In the genomic region with DNA sequence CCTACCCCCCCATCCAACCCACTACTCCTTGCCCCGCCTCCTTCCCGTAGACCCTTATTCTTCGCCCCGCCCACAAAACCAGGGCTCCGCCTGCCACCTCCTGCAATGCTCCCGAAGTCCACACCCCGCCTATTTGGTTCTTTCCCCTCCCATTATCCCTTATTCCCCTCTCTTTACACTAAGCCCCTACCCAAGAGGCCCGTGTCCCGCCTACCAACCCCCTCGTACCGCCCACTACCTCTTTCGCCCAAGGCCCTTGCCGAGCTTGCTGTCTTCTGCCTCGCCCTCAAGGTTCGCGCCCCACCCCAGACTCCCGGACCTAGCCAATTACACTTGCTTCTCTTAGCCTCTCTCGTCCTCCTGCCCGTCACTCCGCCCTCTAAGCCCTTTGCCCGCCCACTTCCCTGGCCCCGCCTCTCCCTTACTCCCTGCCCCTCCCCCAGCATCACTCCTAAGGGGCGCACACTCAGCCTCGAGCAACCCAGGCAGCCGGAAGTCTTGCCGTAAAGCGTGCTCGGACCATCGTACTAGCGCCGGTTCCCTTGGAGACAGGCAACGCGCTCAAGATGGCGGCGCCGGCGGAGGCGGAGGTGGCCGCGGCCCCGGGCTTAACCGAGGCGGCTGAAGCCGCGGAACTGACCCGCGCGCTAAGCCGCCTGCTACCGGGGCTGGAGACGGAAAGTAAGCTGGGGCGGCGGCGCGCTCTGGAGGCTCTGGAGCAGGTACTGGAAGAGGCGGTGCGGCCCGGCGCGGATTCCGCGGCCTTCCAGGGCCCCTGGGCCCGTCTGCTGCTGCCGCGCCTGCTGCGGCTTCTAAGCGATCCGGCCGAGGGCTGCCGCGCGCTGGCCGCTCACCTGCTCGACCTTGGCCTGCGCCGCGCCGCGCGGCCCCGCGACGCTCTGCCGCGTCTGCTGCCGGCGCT, we compare ENCODE assay signal across 1 mouse cellular context.
TF ChIP-seq lines count a peak whose summit lies in the region.

Gene Prkar1b, minus strand, starts transcription at position 321 of the 922 bp plus-strand sequence.
Gene Dnaaf5, plus strand, starts transcription at position 543 of the 922 bp plus-strand sequence.

TF ChIP-seq in CH12.LX, 34 proteins besides CTCF, POLR2A, EP300 and RAD21 (continued from another document):
- TF ChIP-seq NELFE (IDR thresholded peaks at IDR 0.05; ENCODE audit: low read depth, low read length) (no peak), MAZ (IDR thresholded peaks at IDR 0.05; ENCODE audit: low read depth, low read length) (peak; percentile 52), ZKSCAN1 (IDR thresholded peaks at IDR 0.05; ENCODE audit: borderline replicate concordance, low read depth, low read length) (no peak), CHD2 (IDR thresholded peaks at IDR 0.05; ENCODE audit: low read length) (peak; percentile 81; the same call in 1 of the 2 replicates), MEF2A (IDR thresholded peaks at IDR 0.05; ENCODE audit: borderline replicate concordance, low read depth, low read length) (no peak), TBP (conservative IDR thresholded peaks at IDR 0.05; ENCODE audit: low read depth, low read length) (no peak), IRF4 (IDR thresholded peaks at IDR 0.05; ENCODE audit: low read depth, low read length) (peak; percentile 14; the same call in 1 of the 2 replicates), ZC3H11A (IDR thresholded peaks at IDR 0.05; ENCODE audit: low read depth, low read length) (no peak), SMC3 (IDR thresholded peaks at IDR 0.05; ENCODE audit: low read depth, low read length) (no peak), NRF1 (IDR thresholded peaks at IDR 0.05; ENCODE audit: low read depth, low read length) (peak; percentile 77), MAFK (IDR thresholded peaks at IDR 0.05; ENCODE audit: insufficient replicate concordance, low read length) (no peak), KAT2A (IDR thresholded peaks at IDR 0.05; ENCODE audit: insufficient replicate concordance, low read length) (peak; percentile 81; the same call in 1 of the 2 replicates), UBTF (IDR thresholded peaks at IDR 0.05; ENCODE audit: low read depth, low read length) (peak; percentile 9; the same call in 1 of the 2 replicates), USF1 (IDR thresholded peaks at IDR 0.05; ENCODE audit: low read depth, low read length) (no peak), ZNF384 (IDR thresholded peaks at IDR 0.05; ENCODE audit: low read depth, low read length) (no peak), PAX5 (IDR thresholded peaks at IDR 0.05; ENCODE audit: low read length) (no peak), GABPA (IDR thresholded peaks at IDR 0.05; ENCODE audit: insufficient replicate concordance, low read depth, low read length) (no peak), ELF1 (IDR thresholded peaks at IDR 0.05; ENCODE audit: low read depth, low read length) (peak; percentile 90), MYC (IDR thresholded peaks at IDR 0.05; ENCODE audit: low read depth, low read length) (peak; percentile 23; the same call in 1 of the 2 replicates), BHLHE40 (IDR thresholded peaks at IDR 0.05; ENCODE audit: low read depth, low read length) (peak; percentile 31; the same call in 1 of the 2 replicates), ZMIZ1 (IDR thresholded peaks at IDR 0.05; ENCODE audit: low read depth, low read length) (no peak), MAX (IDR thresholded peaks at IDR 0.05; ENCODE audit: low read length) (no peak), JUND (conservative IDR thresholded peaks at IDR 0.05; ENCODE audit: low read depth, low read length) (no peak), USF2 (conservative IDR thresholded peaks at IDR 0.05; ENCODE audit: low read depth, low read length) (no peak), SIN3A (IDR thresholded peaks at IDR 0.05; ENCODE audit: low read length) (peak; percentile 96), RCOR1 (conservative IDR thresholded peaks at IDR 0.05; ENCODE audit: low read depth, low read length) (no peak), HCFC1 (IDR thresholded peaks at IDR 0.05; ENCODE audit: low read depth, low read length) (peak; percentile 90), MXI1 (IDR thresholded peaks at IDR 0.05; ENCODE audit: low read depth, low read length) (peak; percentile 94), POLR2AphosphoS2 (IDR thresholded peaks at IDR 0.05; ENCODE audit: low read depth, low read length) (no peak)
